Comparison of ENCODE assay signal across 15 mouse cellular contexts in genomic region chr4:72167761-72168229, GRCm38 (mm10). TPM values are rescaled to one million over a fixed set of nuclear protein-coding genes. Genes with fewer than 3 reads are reported as not detected.
DNase-seq lines count a peak whose midpoint lies in the region; ATAC-seq lines count a peak whose summit lies in the region.
"Had no signal": no experiment of that assay in that cellular context is flagged by ENCODE, and none has a peak within 500 bp of the region (broad histone marks: within the 10 kb centered on the region; RNA-seq: fewer than 3 reads in every experiment).

No protein-coding gene starts in this region.

- peaks cover 13% of the 10 kb centered on the region for H3K4me1 ChIP-seq in embryonic facial prominence, embryonic 14.5 days (ENCODE audit: control insufficient read depth, insufficient read depth, low read length)
- peaks cover 35% of the 10 kb centered on the region for H3K4me1 ChIP-seq in hindbrain, embryonic 14.5 days (replicated peaks; ENCODE audit: control insufficient read depth, insufficient read depth, low read length)
- peaks cover 18% of the 10 kb centered on the region for H3K4me1 ChIP-seq in neural tube, embryonic 12.5 days
- no peaks in the 10 kb centered on the region; the same call in 1 of the 2 replicates for H3K4me1 ChIP-seq in heart, embryonic 10.5 days
- no peaks in the 10 kb centered on the region for H3K4me1 ChIP-seq in intestine, embryonic 16.5 days (ENCODE audit: control insufficient read depth, insufficient read depth, low read length)
- H3K4me1 ChIP-seq in heart, embryonic 11.5 days (ENCODE audit: control insufficient read depth, insufficient read depth, low read length) = no peaks in the 10 kb centered on the region
- H3K4me1 ChIP-seq: limb, embryonic 15.5 days had no signal

- H3K9ac ChIP-seq in embryonic facial prominence, embryonic 14.5 days (ENCODE audit: low read depth, low read length) = no peak overlapping the region
- peak overlapping the region; percentile 20; the same call in 1 of the 2 replicates for H3K9ac ChIP-seq in hindbrain, embryonic 14.5 days
- no peak overlapping the region for H3K9ac ChIP-seq in neural tube, embryonic 12.5 days
- H3K9ac ChIP-seq in intestine, embryonic 16.5 days (ENCODE audit: low read depth, low read length) = no peak overlapping the region
- no peak overlapping the region for H3K9ac ChIP-seq in heart, embryonic 11.5 days (ENCODE audit: low read depth, low read length)
- H3K9ac ChIP-seq: kidney, embryonic 15.5 days; limb, embryonic 15.5 days had no signal

- H3K27me3 ChIP-seq in embryonic facial prominence, embryonic 14.5 days (replicated peaks; ENCODE audit: control insufficient read depth, insufficient read depth, low read length) = no peaks in the 10 kb centered on the region
- H3K27me3 ChIP-seq in hindbrain, embryonic 14.5 days (ENCODE audit: control insufficient read depth, insufficient read depth, low read length) = no peaks in the 10 kb centered on the region
- H3K27me3 ChIP-seq in neural tube, embryonic 12.5 days (replicated peaks) = no peaks in the 10 kb centered on the region
- H3K27me3 ChIP-seq in heart, embryonic 10.5 days (ENCODE audit: insufficient read depth, poor library complexity, severe bottlenecking) = peaks cover 48% of the 10 kb centered on the region; the same call in 1 of the 2 replicates
- no peaks in the 10 kb centered on the region for H3K27me3 ChIP-seq in intestine, embryonic 16.5 days (replicated peaks; ENCODE audit: control insufficient read depth, insufficient read depth, low read length)
- H3K27me3 ChIP-seq in heart, embryonic 11.5 days (ENCODE audit: control insufficient read depth, insufficient read depth, low read length) = peaks cover 14% of the 10 kb centered on the region
- H3K27me3 ChIP-seq: kidney, embryonic 15.5 days; limb, embryonic 15.5 days had no signal

- ATAC-seq in embryonic facial prominence, embryonic 14.5 days (ENCODE audit: low read depth) = peak; percentile 75
- ATAC-seq in hindbrain, embryonic 14.5 days (ENCODE audit: low FRiP score) = peak; percentile 79
- ATAC-seq in neural tube, embryonic 12.5 days (ENCODE audit: low FRiP score, low read depth) = peak; percentile 90
- ATAC-seq in intestine, embryonic 16.5 days = no peak
- ATAC-seq in heart, embryonic 11.5 days (replicated peaks; ENCODE audit: insufficient number of reproducible peaks, low FRiP score, low TSS enrichment) = no peak

- DNase-seq in Muller cell, postnatal 12 days (ENCODE audit: inconsistent ontology term) = peak; percentile 93
- peak; percentile 83 for DNase-seq in embryonic facial prominence, embryonic 14.5 days (ENCODE audit: low spot score)
- peak; percentile 54 for DNase-seq in hindbrain, embryonic 14.5 days (ENCODE audit: low spot score)
- no peak for DNase-seq in heart, embryonic 10.5 days (ENCODE audit: low spot score)
- DNase-seq in right cerebral cortex, adult 2 months (ENCODE audit: low spot score in 2 of 2) = no peak
- DNase-seq: cerebellum, adult 8-10 months; heart, postnatal 10 days; layer of hippocampus, postnatal 36 days had no signal

- no peak overlapping the region for H3K4me3 ChIP-seq in embryonic facial prominence, embryonic 14.5 days (ENCODE audit: low read depth, low read length)
- H3K4me3 ChIP-seq in hindbrain, embryonic 14.5 days (replicated peaks; ENCODE audit: low read length) = no peak overlapping the region
- no peak overlapping the region for H3K4me3 ChIP-seq in neural tube, embryonic 12.5 days
- no peak overlapping the region for H3K4me3 ChIP-seq in heart, embryonic 10.5 days
- H3K4me3 ChIP-seq in intestine, embryonic 16.5 days (ENCODE audit: low read length) = no peak overlapping the region
- H3K4me3 ChIP-seq in heart, embryonic 11.5 days (ENCODE audit: low read depth, low read length) = no peak overlapping the region
- H3K4me3 ChIP-seq: erythroblast, embryonic 14.5 days; kidney, embryonic 15.5 days; limb, embryonic 15.5 days had no signal

- H3K9me3 ChIP-seq in embryonic facial prominence, embryonic 14.5 days (ENCODE audit: control insufficient read depth, low read length) = no peaks in the 10 kb centered on the region
- no peaks in the 10 kb centered on the region for H3K9me3 ChIP-seq in hindbrain, embryonic 14.5 days (ENCODE audit: control insufficient read depth, low read length)
- no peaks in the 10 kb centered on the region for H3K9me3 ChIP-seq in neural tube, embryonic 12.5 days
- H3K9me3 ChIP-seq in heart, embryonic 10.5 days = no peaks in the 10 kb centered on the region
- no peaks in the 10 kb centered on the region for H3K9me3 ChIP-seq in intestine, embryonic 16.5 days (ENCODE audit: control insufficient read depth, low read length)
- H3K9me3 ChIP-seq in heart, embryonic 11.5 days (replicated peaks; ENCODE audit: control insufficient read depth, low read length) = no peaks in the 10 kb centered on the region
- H3K9me3 ChIP-seq: kidney, embryonic 15.5 days; limb, embryonic 15.5 days had no signal

- no peak overlapping the region for H3K4me2 ChIP-seq in embryonic facial prominence, embryonic 14.5 days (ENCODE audit: low read depth, low read length)
- no peak overlapping the region for H3K4me2 ChIP-seq in hindbrain, embryonic 14.5 days (replicated peaks)
- no peak overlapping the region for H3K4me2 ChIP-seq in neural tube, embryonic 12.5 days (replicated peaks)
- H3K4me2 ChIP-seq in intestine, embryonic 16.5 days (ENCODE audit: low read depth, low read length) = no peak overlapping the region
- H3K4me2 ChIP-seq in heart, embryonic 11.5 days = no peak overlapping the region
- H3K4me2 ChIP-seq: kidney, embryonic 15.5 days; limb, embryonic 15.5 days had no signal

- H3K36me3 ChIP-seq in embryonic facial prominence, embryonic 14.5 days (ENCODE audit: control insufficient read depth, insufficient read depth, low read length) = peaks cover 52% of the 10 kb centered on the region
- H3K36me3 ChIP-seq in hindbrain, embryonic 14.5 days (replicated peaks; ENCODE audit: control insufficient read depth, insufficient read depth) = peaks cover 19% of the 10 kb centered on the region; the same call in 1 of the 2 replicates
- H3K36me3 ChIP-seq in neural tube, embryonic 12.5 days = peaks cover 4% of the 10 kb centered on the region; the same call in 1 of the 2 replicates
- peaks cover 8% of the 10 kb centered on the region; the same call in 1 of the 2 replicates for H3K36me3 ChIP-seq in heart, embryonic 10.5 days
- H3K36me3 ChIP-seq in intestine, embryonic 16.5 days (ENCODE audit: control insufficient read depth, insufficient read depth, low read length) = no peaks in the 10 kb centered on the region
- H3K36me3 ChIP-seq in heart, embryonic 11.5 days (ENCODE audit: control insufficient read depth, insufficient read depth, low read length) = peaks cover 3% of the 10 kb centered on the region

- WGBS in embryonic facial prominence, embryonic 14.5 days = 20% methylated on average over 2 of the region's 2 CpGs
- 4% methylated on average over 2 of the region's 2 CpGs for WGBS in hindbrain, embryonic 14.5 days
- WGBS in neural tube, embryonic 12.5 days = 13% methylated on average over 2 of the region's 2 CpGs
- 40% methylated on average over 2 of the region's 2 CpGs for WGBS in heart, embryonic 10.5 days
- WGBS in intestine, embryonic 16.5 days = 35% methylated on average over 2 of the region's 2 CpGs
- 38% methylated on average over 2 of the region's 2 CpGs for WGBS in heart, embryonic 11.5 days (ENCODE audit: insufficient replicate concordance)

- H3K27ac ChIP-seq in embryonic facial prominence, embryonic 14.5 days (replicated peaks; ENCODE audit: low read depth, low read length) = no peak overlapping the region
- peak overlapping the region; percentile 71 for H3K27ac ChIP-seq in hindbrain, embryonic 14.5 days
- no peak overlapping the region for H3K27ac ChIP-seq in neural tube, embryonic 12.5 days
- H3K27ac ChIP-seq in heart, embryonic 10.5 days = no peak overlapping the region
- H3K27ac ChIP-seq in intestine, embryonic 16.5 days (ENCODE audit: low read length) = no peak overlapping the region
- no peak overlapping the region for H3K27ac ChIP-seq in heart, embryonic 11.5 days (ENCODE audit: low read depth, low read length)
- H3K27ac ChIP-seq: kidney, embryonic 15.5 days; limb, embryonic 15.5 days; stomach, postnatal 0 days had no signal

RNA-seq across cellular contexts. Expression of gene Tle1, which starts 32.9 kb away (rescaled TPM):
- 28.3 and 31.3 TPM in 2 replicates for polyA plus RNA-seq in embryonic facial prominence, embryonic 14.5 days (2014; fragmentation: Nextera tagmentation; extraction: Ambion mirVana)
- polyA plus RNA-seq in hindbrain, embryonic 14.5 days (2014; fragmentation: Nextera tagmentation; extraction: Ambion mirVana) = 41.5 and 44.1 TPM in 2 replicates
- 57.7 and 60.6 TPM in 2 replicates for polyA plus RNA-seq in neural tube, embryonic 12.5 days (2016; fragmentation: Nextera tagmentation; extraction: Ambion mirVana)
- polyA plus RNA-seq in heart, embryonic 10.5 days (2016; fragmentation: Nextera tagmentation; extraction: Ambion mirVana) = 7.6 and 19.1 TPM in 2 replicates
- 12.5 and 14.0 TPM in 2 replicates for polyA plus RNA-seq in intestine, embryonic 16.5 days (2015; fragmentation: Nextera tagmentation; extraction: Ambion mirVana)
- polyA plus RNA-seq in heart, embryonic 11.5 days (2014; fragmentation: Nextera tagmentation; extraction: Ambion mirVana) = 9.7 and 11.7 TPM in 2 replicates

Comparison
In these comparisons a context has a peak if more than half of its experiments do, and no peak if none do; other contexts are left out.
1. DNase-seq: peak in Muller cell, postnatal 12 days (single experiment), embryonic facial prominence, embryonic 14.5 days (single experiment) and hindbrain, embryonic 14.5 days (single experiment); none in heart, embryonic 10.5 days (single experiment) and right cerebral cortex, adult 2 months (0 of 2).
2. ATAC-seq: peak in embryonic facial prominence, embryonic 14.5 days (single experiment), hindbrain, embryonic 14.5 days (single experiment) and neural tube, embryonic 12.5 days (single experiment); none in intestine, embryonic 16.5 days (single experiment) and heart, embryonic 11.5 days (single experiment).